Mouse (Mus musculus) A20 (cell line): ENCODE results near the gene Tmem192.

Experiments used
- DNase-seq: peaks from one replicate; pipeline ENCODE4 v3.0.0-alpha.2; 2011; ENCODE audit warnings: low read depth, low spot score

Tmem192 gene

GRCm38 (mm10) chr8:64946820-64947697 lies at the start of gene Tmem192:
Gene Tmem192, plus strand, starts transcription at chr8:64947185.
- DNase-seq: peak; percentile 98

- no peak for DNase-seq
Measured at GRCm38 (mm10) chr8:64898710-64899109, 48.3 kb upstream of the Tmem192 start.

- no peak for DNase-seq
Measured at GRCm38 (mm10) chr8:64900645-64901044, 46.3 kb upstream of the Tmem192 start.

GRCm38 (mm10) chr8:64901527-64902156 lies 45.3 kb upstream of the Tmem192 start:
- DNase-seq: no peak

GRCm38 (mm10) chr8:64902191-64902590 lies 44.8 kb upstream of the Tmem192 start:
- DNase-seq: no peak

- DNase-seq: no peak
Measured at GRCm38 (mm10) chr8:64903778-64904177, 43.2 kb upstream of the Tmem192 start.

GRCm38 (mm10) chr8:64910026-64910425 lies 37.0 kb upstream of the Tmem192 start:
- no peak for DNase-seq

GRCm38 (mm10) chr8:64916793-64917192 lies 30.2 kb upstream of the Tmem192 start:
- DNase-seq: no peak

GRCm38 (mm10) chr8:64923329-64923728 lies 23.7 kb upstream of the Tmem192 start:
- no peak for DNase-seq

GRCm38 (mm10) chr8:64925762-64926161 lies 21.2 kb upstream of the Tmem192 start:
- no peak for DNase-seq

GRCm38 (mm10) chr8:64926355-64926754 lies 20.6 kb upstream of the Tmem192 start:
- DNase-seq: no peak

GRCm38 (mm10) chr8:64928938-64929337 lies 18.0 kb upstream of the Tmem192 start:
- no peak for DNase-seq

GRCm38 (mm10) chr8:64934997-64935396 lies 12.0 kb upstream of the Tmem192 start:
- DNase-seq: no peak

GRCm38 (mm10) chr8:64941019-64941418 lies 6.0 kb upstream of the Tmem192 start:
- no peak for DNase-seq

GRCm38 (mm10) chr8:64941495-64941894 lies 5.5 kb upstream of the Tmem192 start:
- peak; percentile 77 for DNase-seq

GRCm38 (mm10) chr8:64942946-64943345 lies 4.0 kb upstream of the Tmem192 start:
- DNase-seq: no peak

GRCm38 (mm10) chr8:64944831-64945230 lies 2.2 kb upstream of the Tmem192 start:
- peak; percentile 73 for DNase-seq

- peak; percentile 51 for DNase-seq
Measured at GRCm38 (mm10) chr8:64945606-64946005, 1.4 kb upstream of the Tmem192 start.

GRCm38 (mm10) chr8:64946441-64946819 lies 555 bp upstream of the Tmem192 start:
- peak; percentile 83 for DNase-seq

GRCm38 (mm10) chr8:64947698-64948034 lies 681 bp downstream of the Tmem192 start:
- DNase-seq: no peak

- peak; percentile 30 for DNase-seq
Measured at GRCm38 (mm10) chr8:64948371-64948770, 1.4 kb downstream of the Tmem192 start.

GRCm38 (mm10) chr8:64952101-64952500 lies 5.1 kb downstream of the Tmem192 start:
- no peak for DNase-seq

GRCm38 (mm10) chr8:64959025-64959424 lies 12.0 kb downstream of the Tmem192 start:
- DNase-seq: peak; percentile 68
